Mouse (Mus musculus) liver, postnatal 0 days (tissue): ENCODE results near the gene Gmds.

Experiments used
- CTCF ChIP-seq: sonication (generic); IDR thresholded peaks from 2 replicates; pipeline ENCODE4 v1.5.1; 2016; ENCODE audit warnings: antibody characterized with exemption, low read depth
- EP300 ChIP-seq: IDR thresholded peaks from 2 replicates; pipeline ENCODE4 v1.6.1; 2016; ENCODE audit warnings: antibody characterized with exemption, low read depth, mild to moderate bottlenecking

DNA sequence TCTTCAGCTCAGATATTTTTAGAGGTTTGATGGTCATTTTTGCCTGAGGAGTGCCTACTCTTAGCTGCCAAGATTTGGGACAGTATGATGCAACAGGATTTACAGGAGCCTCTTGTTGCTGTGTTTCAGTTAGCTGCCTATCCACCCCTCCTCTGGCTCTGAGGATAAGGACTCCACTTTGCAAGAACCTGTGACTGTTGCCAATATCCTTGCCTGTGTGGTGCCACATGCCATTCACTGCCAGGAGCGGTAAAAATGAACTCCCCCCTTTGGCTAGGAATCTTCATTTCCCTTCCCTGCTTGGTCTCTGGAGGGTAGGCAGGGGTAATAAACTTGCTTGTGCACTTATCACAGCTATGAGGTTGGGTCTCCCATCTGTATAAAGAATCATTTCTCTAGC lies 31.6 kb upstream of the Gmds start:
- TF ChIP-seq EP300 (no peak), CTCF (no peak)
